Mouse (Mus musculus): ENCODE data around the gene Slc17a8.
"Not testable (repeated sequence)": the region's sequence is repeated elsewhere in the genome, so short reads cannot be mapped to it uniquely, and the experiment has no call there.

The Slc17a8 gene

DNA sequence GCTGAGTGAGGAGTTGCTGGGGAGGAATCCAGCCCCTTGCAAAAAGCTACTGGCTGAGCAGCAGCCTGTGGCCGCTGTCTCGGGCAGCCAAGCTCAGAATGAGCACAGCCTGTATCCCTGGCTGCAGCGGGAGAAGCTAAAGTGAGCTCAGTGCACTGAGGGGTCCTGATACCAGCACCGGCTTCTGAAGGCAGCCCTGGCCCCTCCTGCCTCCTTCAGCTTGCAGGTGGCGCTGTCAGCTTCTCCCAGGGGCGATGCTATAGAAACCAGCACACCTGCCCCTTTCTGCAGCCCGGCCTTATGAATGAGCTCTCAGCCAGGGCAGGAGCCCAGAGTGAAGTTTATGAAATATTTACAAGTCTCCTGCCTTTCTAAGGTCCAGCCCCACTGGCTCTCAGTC, at the start of gene Slc17a8:
Gene Slc17a8, minus strand, starts transcription at position 125 of the 400 bp plus-strand sequence.
- peak; percentile 6 for DNase-seq (ENCODE audit: low read depth, low spot score)

DNA sequence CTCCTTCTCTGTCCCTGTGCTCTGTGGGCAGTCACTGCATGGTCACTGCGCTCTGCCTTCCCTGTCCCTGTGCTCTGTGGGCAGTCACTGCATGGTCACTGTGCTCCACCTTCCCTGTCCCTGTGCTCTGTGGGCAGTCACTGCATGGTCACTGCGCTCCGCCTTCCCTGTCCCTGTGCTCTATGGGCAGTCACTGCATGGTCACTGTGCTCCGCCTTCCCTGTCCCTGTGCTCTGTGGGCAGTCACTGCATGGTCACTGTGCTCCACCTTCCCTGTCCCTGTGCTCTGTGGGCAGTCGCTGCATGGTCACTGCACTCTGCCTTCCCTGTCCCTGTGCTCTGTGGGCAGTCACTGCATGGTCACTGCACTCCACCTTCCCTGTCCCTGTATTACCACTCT, 49.3 kb upstream of the Slc17a8 start:
- not testable (repeated sequence) for DNase-seq (ENCODE audit: low read depth, low spot score)

DNA sequence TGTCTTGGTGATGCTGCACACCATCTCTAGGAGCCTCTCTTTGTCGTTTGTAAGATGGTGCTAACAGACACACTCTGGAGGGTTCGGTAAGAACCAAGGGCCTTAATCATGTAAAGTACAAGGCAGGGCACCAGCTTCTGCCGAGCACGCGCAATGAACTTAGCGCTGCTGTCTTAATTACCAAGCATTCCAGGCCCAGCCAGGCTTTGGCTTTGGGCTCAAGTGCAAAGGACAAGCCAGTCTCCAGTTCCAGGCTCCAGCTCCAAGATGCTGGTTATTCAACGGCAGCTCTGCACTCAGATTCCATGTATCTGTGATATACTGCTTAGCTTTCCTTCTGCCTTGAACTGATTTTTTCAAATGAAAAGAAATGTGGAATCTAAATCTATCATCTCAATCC, 46.5 kb upstream of the Slc17a8 start:
- DNase-seq (ENCODE audit: low read depth, low spot score), result peak; percentile 8

DNA sequence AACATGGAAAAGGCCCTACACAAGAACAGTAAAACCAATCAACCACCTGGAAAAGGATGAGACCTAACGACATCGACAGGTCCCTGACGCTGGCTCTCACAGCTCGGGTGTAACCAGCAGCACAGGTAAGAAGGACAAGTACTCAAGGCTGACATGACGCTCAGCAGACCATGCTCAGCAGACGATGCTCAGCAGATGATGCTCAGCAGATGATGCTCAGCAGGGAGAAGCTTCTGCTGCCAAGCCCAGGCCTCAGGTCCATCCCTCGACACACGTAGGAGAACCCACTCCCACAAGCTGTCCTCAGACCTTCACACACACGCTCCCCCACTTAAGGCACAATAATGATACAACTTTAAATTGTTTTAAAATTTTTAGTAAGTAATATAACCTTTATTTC, 44.6 kb upstream of the Slc17a8 start:
- no peak for DNase-seq (ENCODE audit: low read depth, low spot score)

DNA sequence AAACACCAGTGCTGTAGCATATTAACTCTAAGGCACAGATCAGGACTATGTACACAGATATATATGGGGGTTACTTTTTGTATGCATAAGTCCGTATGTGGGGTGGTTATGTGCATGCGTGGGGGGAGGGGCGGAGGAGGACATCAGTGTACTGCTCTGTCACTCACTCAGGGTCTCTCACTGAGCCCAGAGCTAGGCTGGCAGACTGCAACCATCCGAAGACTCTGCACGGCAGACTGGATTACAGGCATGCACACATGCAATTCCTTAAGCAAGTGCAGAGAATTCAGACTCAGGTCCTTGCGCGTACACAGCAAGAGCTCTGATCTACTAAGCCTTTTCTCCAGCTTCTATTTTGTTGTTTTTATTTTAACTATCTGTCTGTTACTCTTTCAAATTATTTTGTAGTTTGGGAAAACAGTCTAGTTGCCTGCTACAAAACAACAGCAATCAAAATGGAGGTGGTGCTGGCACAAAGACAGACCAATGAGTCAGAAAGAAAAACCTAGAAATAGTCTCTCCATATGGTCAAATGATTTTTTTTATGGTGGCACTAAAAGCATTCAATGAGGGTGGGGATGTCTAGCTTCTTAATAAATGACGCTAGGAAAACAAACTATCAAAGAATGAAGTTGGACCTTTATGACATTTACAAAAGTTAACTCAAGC, 44.1 kb upstream of the Slc17a8 start:
- DNase-seq (ENCODE audit: low read depth, low spot score), result no peak

DNA sequence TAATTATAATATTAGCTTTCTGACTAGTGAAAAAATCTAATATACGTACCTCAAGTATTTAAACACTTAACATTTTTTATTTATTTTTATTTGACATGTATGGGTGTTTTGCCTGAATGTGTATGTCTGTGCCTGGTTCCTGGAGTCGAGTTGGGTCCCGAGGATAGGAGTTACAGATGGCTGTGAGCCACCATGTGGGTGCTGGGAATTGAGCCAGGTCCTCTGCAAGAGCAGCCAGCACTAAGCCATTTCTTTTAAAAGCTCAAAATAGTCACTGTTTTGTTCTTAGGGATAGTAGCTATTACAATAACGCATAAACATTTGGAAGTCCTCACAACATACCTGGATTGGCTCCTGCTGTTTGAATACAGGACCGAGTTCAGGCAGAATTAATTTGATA, 35.3 kb upstream of the Slc17a8 start:
- no peak for DNase-seq (ENCODE audit: low read depth, low spot score)

DNA sequence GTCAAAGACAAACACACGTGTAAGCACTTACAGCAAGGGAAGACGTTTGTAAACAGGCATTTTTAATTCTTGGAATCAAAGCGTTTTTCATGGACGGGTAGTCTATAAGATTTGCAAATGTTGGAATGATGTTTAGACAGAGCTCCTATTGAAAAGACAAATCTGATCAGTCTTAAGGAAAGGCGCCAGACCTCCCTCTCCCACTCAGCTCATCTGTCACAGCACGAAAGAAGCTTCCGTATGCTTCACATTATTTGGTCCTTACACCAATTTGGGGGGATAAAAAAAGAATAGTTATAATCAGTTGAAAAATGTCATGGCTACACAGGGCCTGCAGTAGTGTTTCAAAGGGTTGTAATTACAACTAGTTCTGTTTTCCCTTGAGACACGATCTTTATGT, 31.9 kb upstream of the Slc17a8 start:
- no peak for DNase-seq (ENCODE audit: low read depth, low spot score)

DNA sequence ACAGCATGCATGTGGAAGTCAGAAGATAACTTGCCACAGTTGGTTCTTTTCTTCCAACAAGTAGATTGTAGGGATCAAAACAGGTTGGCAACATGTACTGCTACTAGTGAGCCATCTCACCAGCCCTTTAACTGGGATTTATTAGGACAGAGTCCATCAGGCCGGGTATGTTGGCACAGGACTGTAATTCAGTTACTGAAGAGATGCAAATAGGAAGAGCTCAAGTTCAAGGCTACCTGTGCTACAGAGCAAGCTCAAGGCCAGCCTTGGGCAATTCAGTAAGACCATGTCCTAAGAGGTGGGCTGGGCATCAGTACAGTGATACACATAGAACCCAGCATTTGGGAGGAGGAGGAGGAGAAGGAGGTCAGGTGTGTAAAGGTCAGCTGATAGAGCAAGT, 30.6 kb upstream of the Slc17a8 start:
- no peak for DNase-seq (ENCODE audit: low read depth, low spot score)

DNA sequence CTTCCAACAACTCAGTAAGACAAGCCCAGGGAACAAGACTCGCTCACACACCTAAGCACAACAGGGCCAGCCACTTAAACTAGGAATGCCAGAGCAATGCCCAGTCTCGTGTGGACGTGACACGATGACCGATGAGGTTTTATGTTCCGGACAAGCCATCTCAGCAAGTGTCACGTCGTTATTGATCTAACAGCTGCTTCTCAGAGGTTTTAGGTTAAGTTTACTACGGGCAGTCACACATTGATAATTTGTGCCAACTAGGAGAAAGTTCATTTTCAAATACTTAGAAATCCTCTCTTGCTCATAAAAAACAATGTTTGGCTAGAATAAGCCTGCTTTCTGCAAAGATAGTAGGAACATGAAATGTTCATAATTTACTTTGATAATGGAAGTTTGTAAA, 25.9 kb upstream of the Slc17a8 start:
- DNase-seq (ENCODE audit: low read depth, low spot score), result no peak

DNA sequence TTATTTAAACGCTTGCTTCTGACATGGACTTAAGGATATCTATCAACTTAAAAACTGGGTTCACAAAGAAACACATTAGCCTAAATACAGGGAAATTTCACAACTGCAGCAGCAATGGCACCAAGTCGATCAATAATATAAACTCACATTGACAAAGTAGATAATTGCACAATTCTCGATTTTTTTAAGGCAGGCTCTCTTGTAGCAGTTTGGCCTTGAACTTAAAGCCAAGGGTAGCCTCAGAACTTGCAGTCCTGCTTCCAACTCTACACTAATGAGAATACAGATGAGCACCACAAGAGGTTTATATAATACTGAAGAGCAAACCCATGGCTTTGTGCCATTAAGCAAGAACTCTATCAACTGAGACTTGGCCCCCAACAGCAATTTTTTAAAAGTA, 15.9 kb upstream of the Slc17a8 start:
- DNase-seq (ENCODE audit: low read depth, low spot score), result no peak

DNA sequence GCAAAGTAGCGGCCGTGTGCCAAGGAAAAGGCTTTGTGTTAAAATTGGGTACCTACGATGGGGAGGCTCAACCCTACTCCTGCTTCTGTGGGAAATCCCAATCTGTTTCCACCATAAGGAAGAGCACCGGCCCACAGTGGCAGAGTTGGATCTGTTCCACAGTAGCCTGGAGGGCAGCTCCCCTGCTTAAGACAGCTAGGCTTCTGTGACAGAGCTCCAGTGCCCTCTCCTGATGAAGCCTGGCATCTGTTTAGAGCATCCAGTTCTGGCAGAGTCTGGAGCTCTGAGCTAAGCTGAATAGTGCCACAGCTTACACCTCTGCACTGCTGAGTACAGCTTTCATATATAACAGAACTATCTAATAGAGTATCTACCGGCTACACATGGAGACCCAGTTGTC, 14.0 kb upstream of the Slc17a8 start:
- DNase-seq (ENCODE audit: low read depth, low spot score), result peak; percentile 23

DNA sequence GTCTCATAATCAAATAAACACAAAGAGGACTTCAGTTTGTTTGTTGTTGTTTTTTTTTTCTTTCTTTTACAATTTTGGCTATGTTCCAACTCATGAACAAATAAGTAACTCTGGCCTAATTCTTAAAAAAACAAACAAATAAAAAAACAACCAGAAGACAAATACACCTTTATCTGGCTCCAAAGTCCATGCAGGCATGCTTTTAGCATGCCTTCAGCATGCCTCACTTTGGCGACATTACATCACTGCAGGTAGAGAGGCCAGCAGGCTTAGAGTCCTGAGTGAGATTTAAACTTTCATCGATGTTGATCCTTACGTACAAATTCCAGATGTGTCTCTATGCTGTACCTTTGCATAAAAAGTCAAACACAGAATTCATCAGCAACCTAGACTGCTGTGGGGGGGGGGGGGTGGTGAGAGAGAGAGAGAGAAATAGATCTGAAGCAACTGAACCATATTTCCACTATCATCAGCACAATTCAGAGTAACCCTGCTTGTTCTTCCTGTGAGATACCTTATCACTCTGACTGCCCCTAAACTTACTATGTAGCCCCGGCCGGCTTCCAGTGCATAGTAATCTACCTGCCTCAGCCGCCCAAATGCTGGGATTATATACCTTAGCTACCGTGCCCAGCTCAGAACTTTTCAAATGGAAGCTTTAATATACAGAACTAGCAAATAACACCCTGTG, 12.8 kb upstream of the Slc17a8 start:
- DNase-seq (ENCODE audit: low read depth, low spot score), result no peak

DNA sequence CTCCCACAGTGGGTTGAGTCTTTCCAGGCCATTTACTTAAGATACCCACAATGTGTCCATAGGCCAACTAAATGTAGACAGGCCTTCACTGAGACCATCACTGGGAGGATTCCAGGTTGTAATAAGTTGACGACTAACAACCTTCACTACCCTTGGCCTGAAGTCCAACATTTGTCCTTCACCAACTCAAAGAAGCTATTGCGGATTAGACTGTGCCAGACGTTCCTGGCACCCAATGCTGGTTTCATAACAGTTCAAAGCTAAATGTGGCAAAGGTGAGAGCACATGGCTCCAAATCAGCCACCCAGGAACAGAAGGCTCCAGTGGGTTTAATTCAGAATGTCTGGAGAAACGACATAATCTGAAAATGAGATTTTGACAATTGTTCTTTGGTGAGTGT, 12.1 kb upstream of the Slc17a8 start:
- no peak for DNase-seq (ENCODE audit: low read depth, low spot score)

DNA sequence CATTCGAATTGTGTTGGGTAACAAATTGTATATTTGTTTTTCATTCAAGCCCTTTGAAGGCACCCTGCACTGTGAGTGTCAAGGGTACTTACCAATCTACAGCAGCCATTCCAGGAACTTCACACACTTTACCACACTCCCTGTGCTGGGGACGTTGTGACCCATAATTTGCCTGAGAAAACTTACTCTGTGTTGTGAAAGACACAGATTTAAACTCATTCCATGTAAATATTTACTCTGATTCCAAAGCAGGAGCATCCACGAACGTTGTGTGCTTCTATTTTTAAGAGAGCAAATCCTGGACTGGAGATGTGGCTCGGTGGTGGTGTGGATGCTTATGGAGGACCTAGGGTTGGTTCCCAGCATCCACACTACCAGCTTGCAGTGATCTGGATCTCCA, 10.8 kb upstream of the Slc17a8 start:
- DNase-seq (ENCODE audit: low read depth, low spot score), result no peak

DNA sequence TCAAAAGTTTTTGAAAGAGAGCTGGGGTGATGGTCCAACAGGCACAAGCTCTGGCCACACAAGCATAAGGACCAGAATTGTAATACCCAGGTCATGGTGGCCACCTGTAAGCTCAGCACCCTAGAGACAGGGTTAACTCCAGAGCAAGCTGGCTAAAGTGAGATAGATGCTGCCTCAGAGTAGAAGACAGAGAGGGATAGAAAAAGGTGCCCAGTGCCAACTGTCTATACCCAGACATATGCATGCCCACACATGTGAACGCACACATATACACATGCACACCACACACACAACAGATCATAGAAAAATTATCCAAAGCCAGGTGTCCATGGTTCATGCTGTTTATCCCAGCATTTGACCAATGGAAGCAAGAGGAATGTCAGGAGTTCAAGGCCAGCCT, 9.5 kb upstream of the Slc17a8 start:
- DNase-seq (ENCODE audit: low read depth, low spot score), result no peak

DNA sequence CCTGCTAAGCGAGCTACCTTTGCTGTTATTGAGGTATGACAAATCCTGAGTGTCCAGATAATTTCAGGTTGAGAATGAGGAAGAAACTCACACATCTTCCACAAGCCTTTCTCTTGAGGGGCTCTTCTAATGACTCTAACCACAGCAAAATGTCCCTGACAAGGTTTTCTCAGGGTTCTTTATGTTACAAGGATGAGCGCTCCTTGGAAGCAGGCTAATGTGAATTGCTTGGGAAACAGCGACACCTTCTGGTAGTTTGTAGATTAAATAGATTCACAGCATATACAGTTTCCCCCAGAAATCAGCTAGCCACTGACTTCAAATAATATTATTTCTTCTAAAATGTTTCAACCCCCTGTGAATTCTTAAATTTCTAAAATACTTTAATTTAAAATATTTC, 9.0 kb upstream of the Slc17a8 start:
- DNase-seq (ENCODE audit: low read depth, low spot score), result peak; percentile 83

DNA sequence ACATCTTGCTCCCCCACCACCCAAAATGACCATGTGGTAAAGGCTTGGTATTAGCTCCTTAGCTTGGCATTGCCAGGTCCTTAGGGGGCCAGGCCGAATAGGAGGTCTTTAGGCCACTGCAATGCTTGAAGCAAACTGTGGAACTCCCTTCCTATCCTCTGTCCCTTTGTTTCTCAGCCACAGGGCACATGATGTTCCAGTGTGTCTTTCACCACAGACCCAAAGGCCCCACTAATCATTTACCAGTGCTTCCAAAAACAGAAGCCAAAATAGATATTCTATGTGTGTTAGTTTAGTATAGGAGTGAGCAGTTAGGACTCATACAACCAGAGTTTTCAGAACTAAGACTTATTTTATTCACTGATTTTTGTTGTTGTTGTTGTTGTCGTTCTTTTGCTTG, 5.7 kb upstream of the Slc17a8 start:
- no peak for DNase-seq (ENCODE audit: low read depth, low spot score)

DNA sequence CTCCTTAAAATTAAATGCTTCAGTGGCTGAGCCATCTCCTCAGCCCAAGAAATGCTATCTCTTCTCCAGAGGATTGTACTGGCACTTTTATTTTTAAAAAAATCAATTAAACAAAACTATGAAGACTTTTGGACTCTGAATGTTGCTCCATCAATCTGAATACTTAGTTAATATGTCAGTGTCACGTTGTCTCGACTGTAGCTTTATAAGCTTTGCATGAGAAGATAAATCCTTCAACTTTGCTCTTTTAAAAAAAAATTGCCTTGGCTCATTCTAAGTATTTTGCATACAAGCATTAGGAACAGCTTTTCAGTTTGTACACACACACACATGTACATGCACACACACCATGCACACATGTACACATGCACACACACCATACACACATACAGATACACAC, 3.1 kb upstream of the Slc17a8 start:
- no peak for DNase-seq (ENCODE audit: low read depth, low spot score)

DNA sequence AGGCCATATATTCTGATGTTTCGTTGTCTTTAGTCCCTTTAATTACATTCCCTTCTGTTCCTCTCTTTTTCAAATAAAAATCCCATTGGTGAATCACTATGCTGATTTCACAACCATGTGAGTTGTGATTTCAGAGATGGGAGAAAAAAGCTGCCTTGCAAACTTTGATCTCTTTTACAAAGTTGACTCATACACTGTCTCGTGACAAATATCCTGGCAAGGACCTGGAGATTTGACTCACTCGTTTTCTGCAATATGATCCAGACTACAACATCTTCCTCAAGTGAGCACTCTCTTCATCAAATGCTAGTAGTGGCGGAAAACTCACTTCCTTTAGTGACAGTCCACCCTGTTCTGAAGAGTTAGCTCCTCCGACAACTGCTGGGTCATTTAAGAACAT, 21.7 kb downstream of the Slc17a8 start:
- DNase-seq (ENCODE audit: low read depth, low spot score), result no peak

DNA sequence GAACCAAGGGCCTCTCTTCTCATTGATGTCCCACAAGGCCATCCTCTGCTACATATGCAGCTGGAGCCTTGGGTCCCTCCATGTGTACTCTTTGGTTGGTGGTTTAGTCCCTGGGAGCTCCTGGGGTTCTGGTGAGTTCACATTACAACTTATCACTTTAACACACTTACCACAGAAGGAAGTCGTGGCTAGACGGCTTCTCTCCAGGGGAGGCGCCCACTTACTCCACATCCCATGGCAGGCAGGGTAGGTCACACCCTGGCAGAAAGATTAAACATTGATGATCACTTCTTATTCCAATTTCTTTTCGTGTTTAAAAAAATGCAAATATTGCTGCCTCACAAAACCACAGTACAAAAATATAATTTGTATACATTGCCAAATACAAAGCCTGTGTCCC, 23.8 kb downstream of the Slc17a8 start:
- DNase-seq (ENCODE audit: low read depth, low spot score), result no peak

DNA sequence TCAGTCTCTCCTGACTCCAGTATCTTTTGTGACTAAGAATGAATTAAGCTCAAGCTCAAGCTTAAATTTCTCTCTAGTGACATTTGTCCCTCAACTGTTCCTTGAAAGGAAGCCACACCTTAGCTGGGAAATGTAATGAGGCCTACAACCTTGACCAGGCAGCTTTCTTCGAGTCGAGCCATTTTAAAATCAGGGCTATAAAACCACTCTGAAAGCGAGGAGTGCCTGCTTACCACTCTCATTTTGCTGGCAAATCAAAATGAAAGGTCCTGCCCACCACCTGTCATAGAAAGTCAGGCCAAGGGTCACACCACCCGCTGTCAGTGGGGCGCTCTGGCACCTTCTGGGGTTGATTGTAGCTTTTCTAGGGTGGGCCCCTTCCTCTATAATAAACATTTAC, 25.1 kb downstream of the Slc17a8 start:
- no peak for DNase-seq (ENCODE audit: low read depth, low spot score)

DNA sequence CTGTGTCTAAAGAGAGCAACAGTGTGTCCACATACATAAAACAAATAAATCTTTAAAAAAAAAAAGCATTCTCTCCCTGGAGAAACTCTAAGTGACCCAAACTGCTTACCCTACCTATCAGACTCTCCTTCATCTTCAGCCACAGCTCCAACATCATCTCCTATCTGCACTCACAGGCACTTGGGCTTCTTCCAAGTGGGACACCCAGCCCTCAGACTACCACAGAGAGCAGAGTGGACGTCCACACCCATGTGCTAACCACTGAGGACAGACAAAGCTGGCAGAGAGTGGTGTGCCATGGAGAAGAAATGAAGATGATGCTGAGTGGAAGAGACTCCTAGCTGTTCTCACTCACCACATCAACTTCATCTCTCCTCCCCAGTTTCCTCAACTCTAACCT, 25.5 kb downstream of the Slc17a8 start:
- no peak for DNase-seq (ENCODE audit: low read depth, low spot score)

DNA sequence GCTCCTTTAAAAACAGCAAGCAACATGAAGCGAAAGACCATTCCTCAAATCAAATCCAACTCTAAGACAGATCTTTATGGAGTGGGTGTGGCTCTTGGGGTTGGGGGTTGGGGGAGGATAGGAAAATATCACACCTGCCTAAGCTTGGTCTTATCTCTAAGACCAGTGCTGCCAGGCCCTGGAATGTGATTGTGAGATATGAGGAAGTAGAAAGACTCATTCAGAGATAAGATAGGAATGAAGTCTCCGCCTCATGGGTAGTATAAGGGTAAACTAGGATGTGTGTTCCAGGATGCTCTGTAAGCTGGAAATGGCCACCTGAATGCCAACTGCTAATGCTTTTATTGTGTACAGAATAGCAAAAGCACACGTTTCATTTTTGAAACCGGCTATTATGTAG, 26.7 kb downstream of the Slc17a8 start:
- no peak for DNase-seq (ENCODE audit: low read depth, low spot score)

DNA sequence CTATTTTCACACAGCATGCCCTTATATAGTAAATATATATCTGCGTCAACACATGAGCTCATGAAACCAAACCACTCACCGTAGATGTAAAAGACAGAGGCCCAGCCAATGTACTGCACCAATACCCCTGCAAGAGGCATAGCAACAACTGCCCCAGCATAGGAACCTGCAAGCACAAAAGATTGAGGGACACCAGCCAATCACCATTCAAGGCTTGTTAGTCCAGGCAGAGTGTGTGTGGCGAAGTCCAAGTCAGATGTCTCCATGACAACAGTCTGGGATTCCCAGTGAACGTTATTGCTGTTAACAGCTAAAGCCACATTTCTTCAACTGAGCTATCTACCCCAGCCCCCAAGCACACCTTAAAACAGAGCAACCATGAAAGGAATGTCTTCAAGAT, 28.3 kb downstream of the Slc17a8 start:
- peak; percentile 3 for DNase-seq (ENCODE audit: low read depth, low spot score)
